Mouse (Mus musculus) liver, embryonic 11.5 days (tissue): ENCODE data around the gene Arhgap19. TPM values are rescaled to one million over a fixed set of nuclear protein-coding genes. Genes with fewer than 3 reads are reported as not detected.

Experiments used
- ATAC-seq: fragments of 200-750 bp; cut with Nextera tagmentation; replicated peaks from 2 replicates; pipeline ENCODE4 v1.8.0; 2017; ENCODE audit warnings: moderate number of reproducible peaks, mild to moderate bottlenecking, moderate TSS enrichment, moderate library complexity; ENCODE audit not compliant: low FRiP score
- DNase-seq: peaks from one replicate; pipeline ENCODE4 v3.0.0-alpha.2; 2017; ENCODE audit warnings: low spot score
- H3K27ac ChIP-seq: fragments of 300-500 bp; sonication (generic); 2 replicates; pipeline ENCODE4 v1.5.1; 2014; ENCODE audit warnings: mild to moderate bottlenecking, low read depth, low read length, control low read depth
- H3K27me3 ChIP-seq: fragments of 300-500 bp; sonication (generic); replicated peaks from 2 replicates; pipeline ENCODE4 v1.6.1; 2014; ENCODE audit warnings: low read length, mixed read lengths; ENCODE audit not compliant: control insufficient read depth, insufficient read depth
- H3K36me3 ChIP-seq: fragments of 300-500 bp; sonication (generic); 2 replicates; pipeline ENCODE4 v1.6.1; 2014; ENCODE audit warnings: mild to moderate bottlenecking, low read length, moderate library complexity, mixed read lengths; ENCODE audit not compliant: control insufficient read depth, insufficient read depth
- H3K4me1 ChIP-seq: fragments of 300-500 bp; sonication (generic); replicated peaks from 2 replicates; pipeline ENCODE4 v1.6.1; 2014; ENCODE audit warnings: low read length, mixed read lengths; ENCODE audit not compliant: control insufficient read depth, insufficient read depth
- H3K4me2 ChIP-seq: fragments of 300-500 bp; sonication (generic); 2 replicates; pipeline ENCODE4 v1.6.1; 2014; ENCODE audit warnings: mild to moderate bottlenecking, control low read depth, moderate library complexity
- H3K4me3 ChIP-seq: fragments of 300-500 bp; sonication (generic); 2 replicates; pipeline ENCODE4 v1.5.1; 2014; ENCODE audit warnings: low read depth, low read length, control low read depth
- H3K9ac ChIP-seq: fragments of 300-500 bp; sonication (generic); 2 replicates; pipeline ENCODE4 v1.6.1; 2014; ENCODE audit warnings: low read depth, low read length, control low read depth
- H3K9me3 ChIP-seq: fragments of 300-500 bp; sonication (generic); 2 replicates; pipeline ENCODE4 v1.6.1; 2016; ENCODE audit warnings: low read length, inconsistent platforms, mixed read lengths; ENCODE audit not compliant: control insufficient read depth
- WGBS: fragments of 180-500 bp; shearing (Covaris S2); extraction: QIAGEN DNeasy Blood & Tissue Kit; methylation state at CpG from one replicate; pipeline ENCODE4 v1.1.7; 2014; 5-methylcytosine and 5-hydroxymethylcytosine counted together
- polyA plus RNA-seq: library from polyadenylated mRNA; unstranded; fragments of >200 nt; fragmentation: Nextera tagmentation; extraction: Ambion mirVana; gene quantifications from 2 replicates; pipeline ENCODE4 v1.2.1, GENCODE M21; 2014

The Arhgap19 gene
- polyA plus RNA-seq, 1 experiment from 2014 or later: 55.6 TPM

DNA sequence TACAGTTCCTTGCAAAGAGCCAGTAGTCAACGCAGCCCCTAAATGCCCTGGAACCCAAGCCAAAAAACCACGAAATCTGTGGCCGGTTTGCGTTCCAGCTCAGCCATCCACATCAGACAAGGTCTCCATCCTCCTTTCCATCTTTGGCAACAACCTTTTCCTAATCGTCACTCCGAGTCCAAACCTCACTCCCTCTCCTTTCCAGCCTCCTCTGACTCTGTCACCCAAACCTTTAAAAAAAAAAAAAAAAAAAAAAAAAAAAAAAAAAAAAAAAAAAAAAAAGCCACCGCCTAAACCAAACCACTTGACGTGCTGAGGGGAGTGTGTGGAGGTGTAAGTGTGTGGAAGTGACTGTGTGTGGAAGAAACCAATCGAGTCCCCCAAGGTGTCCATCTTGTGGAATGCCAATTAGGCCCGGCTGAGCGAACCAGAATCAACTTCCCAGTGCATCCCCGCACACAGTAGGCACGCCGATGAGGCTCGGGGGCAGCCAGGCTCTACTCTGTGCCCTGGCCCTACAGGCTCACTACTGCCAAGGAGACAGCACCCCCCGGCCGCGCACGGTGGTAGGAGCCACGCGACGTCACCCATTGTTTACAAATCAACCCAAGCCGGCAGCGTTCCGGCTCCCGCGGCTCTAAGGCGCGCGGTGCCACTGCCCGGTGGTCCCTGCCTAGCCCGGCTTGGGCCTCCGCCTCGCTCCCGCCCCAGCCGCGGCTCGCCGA is 27.7 kb upstream of the Arhgap19 start, which contains the start of gene Frat1:
TSS of gene Frat1 (plus strand) at position 590 of the 725 bp plus-strand sequence.
- peak within 1 kb of the TSS; percentile 83 for H3K27ac ChIP-seq
- H3K27me3 ChIP-seq: no peaks in the 10 kb centered on the region
- H3K36me3 ChIP-seq: no peaks in the 10 kb centered on the region
- H3K4me3 ChIP-seq: peak within 1 kb of the TSS; percentile 83
- WGBS: 1% methylated on average over 39 of the region's 39 CpGs
- peak; percentile 89 for ATAC-seq
- H3K4me1 ChIP-seq: peaks cover 26% of the 10 kb centered on the region
- H3K4me2 ChIP-seq: peak within 1 kb of the TSS; percentile 97
- DNase-seq: peak; percentile 98
- peak within 1 kb of the TSS; percentile 92 for H3K9ac ChIP-seq
- no peaks in the 10 kb centered on the region for H3K9me3 ChIP-seq

DNA sequence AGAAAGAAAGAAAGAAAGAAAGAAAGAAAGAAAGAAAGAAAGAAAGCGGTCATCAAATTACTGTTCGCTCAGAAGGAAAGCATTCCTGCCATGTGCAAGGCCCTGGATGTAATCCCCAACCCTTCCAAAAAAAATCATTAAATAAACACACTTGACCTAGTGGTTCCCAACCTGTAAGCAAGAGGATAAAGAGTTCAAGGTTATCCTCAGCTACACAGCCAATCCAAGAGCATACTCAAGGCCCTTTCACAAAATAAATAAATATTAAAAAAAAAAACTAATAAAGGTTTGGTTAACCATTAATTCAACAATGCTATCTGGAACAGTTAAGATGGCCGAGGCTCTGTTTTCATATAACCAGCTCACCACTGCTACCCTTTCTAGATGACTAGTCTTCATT is 27.1 kb upstream of the Arhgap19 start:
- WGBS: 67% methylated on average over 3 of the region's 3 CpGs
- ATAC-seq (no peak), DNase-seq (no peak)
- Histone ChIP-seq H3K27me3 (no peaks in the 10 kb centered on the region), H3K9ac (peak overlapping the region; percentile 52; the same call in 1 of the 2 replicates), H3K4me1 (peaks cover 26% of the 10 kb centered on the region), H3K27ac (peak overlapping the region; percentile 55), H3K4me3 (peak overlapping the region; percentile 83), H3K9me3 (no peaks in the 10 kb centered on the region), H3K36me3 (no peaks in the 10 kb centered on the region), H3K4me2 (peak overlapping the region; percentile 97)

DNA sequence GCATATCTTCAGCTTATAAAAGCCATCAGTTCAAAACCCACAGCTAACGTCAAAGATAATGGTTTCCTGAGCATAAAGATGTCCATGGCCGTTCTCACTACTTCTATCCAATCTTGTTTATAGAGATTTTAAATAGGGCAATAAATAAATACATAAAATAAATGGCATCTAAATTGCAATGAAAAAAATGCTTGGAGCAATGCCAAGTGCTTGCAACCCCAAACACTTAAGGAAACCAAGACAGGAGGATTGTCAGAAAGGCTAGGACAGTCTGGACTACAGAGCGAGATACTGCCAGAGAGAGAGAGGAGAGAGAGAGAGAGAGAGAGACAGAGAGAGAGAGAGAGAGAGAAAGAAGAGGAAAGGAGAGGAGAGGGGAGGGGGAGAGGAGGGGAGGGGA is 24.7 kb upstream of the Arhgap19 start:
- no peak overlapping the region for H3K4me2 ChIP-seq
- H3K4me3 ChIP-seq: no peak overlapping the region
- whole genome bisulfite sequencing: 72% methylated on average over 3 of the region's 3 CpGs
- H3K9ac ChIP-seq: no peak overlapping the region
- H3K4me1 ChIP-seq: peaks cover 11% of the 10 kb centered on the region
- ATAC-seq: no peak
- H3K27ac ChIP-seq: no peak overlapping the region
- no peak for DNase-seq
- no peaks in the 10 kb centered on the region for H3K9me3 ChIP-seq
- no peaks in the 10 kb centered on the region for H3K27me3 ChIP-seq
- H3K36me3 ChIP-seq: no peaks in the 10 kb centered on the region

DNA sequence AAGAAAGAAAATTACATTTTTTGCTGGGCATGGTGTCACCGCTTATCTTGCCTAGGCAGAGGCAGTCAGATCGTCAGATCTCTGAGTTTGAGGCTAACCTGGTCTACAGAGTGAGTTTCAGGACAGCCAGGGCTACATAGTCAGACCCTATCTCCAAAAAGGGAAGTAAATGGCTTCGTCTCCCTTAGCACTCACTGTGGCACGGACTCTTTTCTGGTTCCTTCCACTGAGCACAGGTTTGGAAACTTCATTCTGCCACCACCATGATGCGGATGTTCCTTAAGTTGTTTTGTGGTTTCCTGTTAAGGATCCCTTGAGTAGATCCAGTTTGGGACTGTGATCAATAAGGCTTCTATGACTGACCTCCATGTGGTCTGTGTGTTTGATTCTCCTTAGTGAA is 23.1 kb upstream of the Arhgap19 start:
- Histone ChIP-seq H3K9ac (no peak overlapping the region), H3K27ac (no peak overlapping the region), H3K4me1 (peaks cover 9% of the 10 kb centered on the region), H3K36me3 (no peaks in the 10 kb centered on the region), H3K9me3 (no peaks in the 10 kb centered on the region), H3K4me3 (no peak overlapping the region), H3K27me3 (no peaks in the 10 kb centered on the region; the same call in 1 of the 2 replicates), H3K4me2 (no peak overlapping the region)
- 55% methylated on average over 5 of the region's 5 CpGs for WGBS
- DNase-seq: no peak
- no peak for ATAC-seq

DNA sequence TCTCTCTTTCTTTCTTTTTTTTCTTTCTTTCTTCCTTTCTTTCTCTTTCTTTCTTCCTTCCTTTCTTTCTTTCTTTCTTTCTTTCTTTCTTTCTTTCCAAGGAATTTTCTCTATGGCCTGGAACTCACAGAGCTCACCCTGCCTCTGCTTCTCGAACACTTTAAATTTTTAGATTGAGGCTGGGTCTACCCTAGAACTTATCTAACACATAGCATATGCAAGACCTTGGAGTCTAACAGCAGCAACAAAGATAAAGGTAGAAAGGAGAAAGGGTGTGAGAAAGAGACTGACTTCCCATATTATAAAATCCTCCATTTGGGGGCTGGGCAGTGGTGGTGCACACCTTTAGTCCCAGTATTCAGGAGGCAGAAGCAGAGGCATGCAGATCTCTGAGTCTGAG is 20.7 kb upstream of the Arhgap19 start:
- ATAC-seq (peak; percentile 63), DNase-seq (no peak)
- WGBS: 35% methylated on average over 1 of the region's 1 CpGs
- Histone ChIP-seq H3K4me2 (no peak overlapping the region), H3K4me1 (0 out of 2 replicates have a peak, but pooled peaks cover 4% of the 10 kb centered on the region), H3K27ac (no peak overlapping the region), H3K4me3 (no peak overlapping the region), H3K9ac (no peak overlapping the region), H3K9me3 (no peaks in the 10 kb centered on the region), H3K27me3 (no peaks in the 10 kb centered on the region; the same call in 1 of the 2 replicates), H3K36me3 (no peaks in the 10 kb centered on the region)

DNA sequence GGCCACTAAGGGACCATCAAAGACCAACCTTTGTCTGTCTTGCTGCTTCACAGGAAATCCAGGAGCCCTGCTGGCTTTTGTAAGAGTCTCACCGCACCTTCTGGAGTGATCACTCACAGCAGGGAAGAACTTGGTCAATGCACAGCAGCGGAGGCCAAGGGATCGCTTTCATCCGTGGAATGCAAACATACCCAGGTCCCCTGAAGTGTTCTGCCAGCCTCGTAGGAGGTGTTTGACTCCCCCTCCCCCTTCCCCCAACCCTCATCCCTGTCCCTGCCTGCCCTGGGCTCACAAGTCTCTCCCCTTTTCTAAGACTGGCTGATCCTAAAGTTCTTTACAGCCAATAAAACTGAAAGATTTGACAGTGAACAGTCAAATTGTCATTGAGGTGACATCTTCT is 19.6 kb upstream of the Arhgap19 start:
- Histone ChIP-seq H3K4me1 (0 out of 2 replicates have a peak, but pooled peaks cover 7% of the 10 kb centered on the region), H3K27ac (no peak overlapping the region), H3K9ac (no peak overlapping the region), H3K4me3 (no peak overlapping the region), H3K9me3 (no peaks in the 10 kb centered on the region), H3K27me3 (no peaks in the 10 kb centered on the region; the same call in 1 of the 2 replicates), H3K36me3 (no peaks in the 10 kb centered on the region), H3K4me2 (no peak overlapping the region)
- 35% methylated on average over 5 of the region's 5 CpGs for WGBS
- ATAC-seq (no peak), DNase-seq (no peak)

DNA sequence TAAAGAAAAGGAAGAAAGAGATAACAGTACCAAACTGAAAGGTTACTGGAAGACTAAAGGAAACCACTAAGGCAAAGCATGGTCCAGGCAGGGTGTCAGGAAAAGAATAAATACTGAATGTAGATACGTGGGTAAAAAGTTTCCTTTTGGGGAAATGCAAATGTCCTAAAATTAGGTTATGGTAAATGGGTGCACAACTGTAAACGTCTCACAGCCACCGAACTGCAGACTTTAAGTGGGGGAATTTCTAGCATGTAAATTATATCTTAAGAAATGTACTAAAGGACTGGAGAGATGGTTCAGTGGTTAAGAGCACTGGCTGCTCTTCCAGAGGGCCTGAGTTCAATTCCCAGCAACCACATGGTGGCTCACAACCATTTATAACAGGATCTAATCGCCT is 16.9 kb upstream of the Arhgap19 start:
- H3K9me3 ChIP-seq: no peaks in the 10 kb centered on the region
- peaks cover 8% of the 10 kb centered on the region; the same call in 1 of the 2 replicates for H3K4me1 ChIP-seq
- no peak overlapping the region for H3K4me3 ChIP-seq
- no peak overlapping the region for H3K4me2 ChIP-seq
- H3K27ac ChIP-seq: no peak overlapping the region
- no peak for ATAC-seq
- no peaks in the 10 kb centered on the region; the same call in 1 of the 2 replicates for H3K27me3 ChIP-seq
- H3K36me3 ChIP-seq: no peaks in the 10 kb centered on the region
- H3K9ac ChIP-seq: no peak overlapping the region
- WGBS: 82% methylated on average over 4 of the region's 4 CpGs
- no peak for DNase-seq

DNA sequence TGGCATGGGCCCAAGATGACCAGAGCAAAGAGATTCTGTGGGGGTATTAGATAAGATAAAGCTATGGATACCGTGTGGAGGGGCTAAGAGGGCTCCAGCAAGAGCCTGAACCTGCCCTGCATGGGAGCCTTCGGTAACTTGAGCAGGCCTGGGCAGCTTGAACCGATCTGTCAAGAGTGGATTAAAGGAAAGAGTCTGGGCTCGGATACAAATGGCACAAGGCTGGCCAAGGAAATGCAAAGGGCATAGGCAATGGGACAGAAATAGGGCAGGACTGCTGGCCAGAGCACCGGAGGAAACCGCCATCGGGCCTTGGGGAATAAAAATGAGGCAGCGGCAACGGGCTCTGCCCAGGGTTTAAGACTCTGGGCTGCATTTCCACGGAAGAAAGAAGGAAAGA is 15.5 kb upstream of the Arhgap19 start:
- peaks cover 13% of the 10 kb centered on the region for H3K4me1 ChIP-seq
- H3K9me3 ChIP-seq: no peaks in the 10 kb centered on the region
- H3K27ac ChIP-seq: no peak overlapping the region
- no peak for DNase-seq
- no peak overlapping the region for H3K9ac ChIP-seq
- no peak overlapping the region for H3K4me2 ChIP-seq
- no peak overlapping the region for H3K4me3 ChIP-seq
- no peaks in the 10 kb centered on the region; the same call in 1 of the 2 replicates for H3K27me3 ChIP-seq
- WGBS: 61% methylated on average over 10 of the region's 10 CpGs
- no peak for ATAC-seq
- H3K36me3 ChIP-seq: no peaks in the 10 kb centered on the region

DNA sequence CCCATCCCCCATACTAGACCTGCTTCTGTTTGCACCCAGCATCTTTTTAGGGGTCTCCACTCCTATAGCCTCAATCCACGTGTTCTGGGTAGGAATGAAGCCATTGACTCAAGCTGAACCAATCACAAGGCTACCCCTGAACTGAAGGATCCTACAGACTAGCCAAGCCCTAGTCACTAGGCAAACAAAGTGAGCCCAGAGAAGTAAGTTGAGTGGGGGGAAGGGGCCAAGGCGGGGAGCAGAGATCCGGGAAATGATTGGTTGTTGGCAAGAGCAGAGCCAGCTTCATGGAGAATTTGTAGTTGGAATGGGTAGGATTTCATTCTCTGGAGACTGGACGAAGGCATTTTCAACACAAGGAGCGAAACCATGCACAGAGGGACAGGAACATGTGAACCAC is 15.1 kb upstream of the Arhgap19 start:
- no peaks in the 10 kb centered on the region for H3K9me3 ChIP-seq

More for the DNA sequence above, 15.1 kb upstream of the Arhgap19 start:
- no peak overlapping the region for H3K9ac ChIP-seq
- no peaks in the 10 kb centered on the region for H3K36me3 ChIP-seq
- no peak overlapping the region for H3K4me3 ChIP-seq
- DNase-seq (no peak), ATAC-seq (no peak)
- H3K27me3 ChIP-seq: no peaks in the 10 kb centered on the region; the same call in 1 of the 2 replicates
- peaks cover 13% of the 10 kb centered on the region for H3K4me1 ChIP-seq
- 67% methylated on average over 5 of the region's 5 CpGs for WGBS
- no peak overlapping the region for H3K27ac ChIP-seq
- no peak overlapping the region for H3K4me2 ChIP-seq
